Mouse (Mus musculus) right cerebral cortex, postnatal 10 days (tissue): ENCODE data around the gene Luc7l2.
A peak's percentile ranks its signal among the peaks of the same experiment; 100 is the strongest.

Experiments
- DNase-seq, 2 experiments: peaks; one replicate each; pipeline ENCODE4 v3.0.0; 2021; ENCODE audit warnings: low spot score in 2 of 2

Luc7l2 gene

GRCm38 (mm10) chr6:38576096-38576495, 25.0 kb downstream of the Luc7l2 start:
- no peak for DNase-seq

- DNase-seq = no peak
These were observed 29.2 kb downstream of the Luc7l2 start for GRCm38 (mm10) chr6:38580112-38580857.

GRCm38 (mm10) chr6:38581711-38582110, 30.6 kb downstream of the Luc7l2 start:
- DNase-seq = no peak

- no peak for DNase-seq
These were observed 46.3 kb downstream of the Luc7l2 start for GRCm38 (mm10) chr6:38597481-38597880.

- DNase-seq = no peak
These were observed 58.8 kb downstream of the Luc7l2 start for GRCm38 (mm10) chr6:38609892-38610291.

GRCm38 (mm10) chr6:38622406-38622805, 71.3 kb downstream of the Luc7l2 start:
- DNase-seq = peak in 1 of 2 experiments; percentile 22

- DNase-seq = peak in 1 of 2 experiments; percentile 16
These were observed 72.3 kb downstream of the Luc7l2 start for GRCm38 (mm10) chr6:38623457-38623856.

- DNase-seq = peak in 1 of 2 experiments; percentile 32
These were observed 73.3 kb downstream of the Luc7l2 start for GRCm38 (mm10) chr6:38624439-38624838.

- DNase-seq = peak in 1 of 2 experiments; percentile 18
These were observed 75.0 kb downstream of the Luc7l2 start for GRCm38 (mm10) chr6:38626086-38626485.

GRCm38 (mm10) chr6:38627081-38627480, 75.9 kb downstream of the Luc7l2 start:
- peak; percentile 13 to 16 for DNase-seq

GRCm38 (mm10) chr6:38627486-38627885, 76.4 kb downstream of the Luc7l2 start:
- DNase-seq = peak; percentile 15 to 20

- peak; percentile 14 to 20 for DNase-seq
These were observed 78.4 kb downstream of the Luc7l2 start for GRCm38 (mm10) chr6:38629556-38629955.

- DNase-seq = peak in 1 of 2 experiments; percentile 9
These were observed 81.7 kb downstream of the Luc7l2 start for GRCm38 (mm10) chr6:38632826-38633225.

- no peak for DNase-seq
These were observed 83.3 kb downstream of the Luc7l2 start for GRCm38 (mm10) chr6:38634461-38634860.

- peak in 1 of 2 experiments; percentile 57 for DNase-seq
These were observed 85.1 kb downstream of the Luc7l2 start for GRCm38 (mm10) chr6:38635941-38636851.

- DNase-seq = peak; percentile 48 to 50
These were observed 85.9 kb downstream of the Luc7l2 start, which contains the start of gene Klrg2 for GRCm38 (mm10) chr6:38636852-38637618. Gene Klrg2 (minus strand): TSS chr6:38637242.

- no peak for DNase-seq
These were observed 89.3 kb downstream of the Luc7l2 start for GRCm38 (mm10) chr6:38640401-38640800.

GRCm38 (mm10) chr6:38641228-38641627, 90.1 kb downstream of the Luc7l2 start:
- DNase-seq = no peak

- DNase-seq = no peak
These were observed 90.5 kb downstream of the Luc7l2 start for GRCm38 (mm10) chr6:38641645-38642044.

- DNase-seq = no peak
These were observed 91.5 kb downstream of the Luc7l2 start for GRCm38 (mm10) chr6:38642593-38642992.

GRCm38 (mm10) chr6:38643039-38643438, 91.9 kb downstream of the Luc7l2 start:
- DNase-seq = no peak

- DNase-seq = no peak
These were observed 98.4 kb downstream of the Luc7l2 start for GRCm38 (mm10) chr6:38649545-38649944.
